Mouse (Mus musculus) forebrain, postnatal 0 days (tissue): ENCODE measurements around the gene Bbc3. TPM values are rescaled to one million over a fixed set of nuclear protein-coding genes. Genes with fewer than 3 reads are reported as not detected.

ENCODE experiments used
- ATAC-seq: fragments of 200-750 bp; cut with Nextera tagmentation; 2 replicates; pipeline ENCODE4 v1.8.0; 2017; ENCODE audit warnings: mild to moderate bottlenecking, moderate library complexity
- DNase-seq: peaks from one replicate; pipeline ENCODE4 v3.0.0-alpha.2; 2015
- H3K27ac ChIP-seq: fragments of 300-500 bp; sonication (generic); 2 replicates; pipeline ENCODE4 v1.5.1; 2014; ENCODE audit warnings: low read depth, mild to moderate bottlenecking, antibody characterized with exemption, low read length, moderate library complexity, mixed read lengths
- H3K27me3 ChIP-seq: fragments of 300-500 bp; sonication (generic); 2 replicates; pipeline ENCODE4 v1.6.1; 2014; ENCODE audit warnings: mild to moderate bottlenecking, low read length, mixed read lengths; ENCODE audit not compliant: insufficient read depth
- H3K36me3 ChIP-seq: fragments of 300-500 bp; sonication (generic); 2 replicates; pipeline ENCODE4 v1.6.1; 2014; ENCODE audit warnings: mild to moderate bottlenecking, moderate library complexity; ENCODE audit not compliant: insufficient read depth
- H3K4me1 ChIP-seq: fragments of 300-500 bp; sonication (generic); 2 replicates; pipeline ENCODE4 v1.6.1; 2014; ENCODE audit warnings: antibody characterized with exemption; ENCODE audit not compliant: insufficient read depth
- H3K4me2 ChIP-seq: fragments of 300-500 bp; sonication (generic); 2 replicates; pipeline ENCODE4 v1.6.1; 2014; ENCODE audit warnings: low read depth, mild to moderate bottlenecking, moderate library complexity
- H3K4me3 ChIP-seq: fragments of 300-500 bp; sonication (generic); 2 replicates; pipeline ENCODE4 v1.5.1; 2014; ENCODE audit warnings: low read depth, low read length, mixed read lengths
- H3K9ac ChIP-seq: fragments of 300-500 bp; sonication (generic); 2 replicates; pipeline ENCODE4 v1.6.1; 2014; ENCODE audit warnings: mild to moderate bottlenecking
- H3K9me3 ChIP-seq: fragments of 300-500 bp; sonication (generic); 2 replicates; pipeline ENCODE4 v1.6.1; 2016; ENCODE audit warnings: low read length
- CTCF ChIP-seq: sonication (generic); IDR thresholded peaks from 2 replicates; pipeline ENCODE4 v1.5.1; 2016; ENCODE audit warnings: antibody characterized with exemption, control low read depth, low read depth
- WGBS: fragments of 180-500 bp; shearing (Covaris S2); extraction: QIAGEN DNeasy Blood & Tissue Kit; methylation state at CpG from one replicate; pipeline ENCODE4 v1.1.7; 2014; 5-methylcytosine and 5-hydroxymethylcytosine counted together
- polyA plus RNA-seq: library from polyadenylated mRNA; unstranded; fragments of >200 nt; fragmentation: Nextera tagmentation; extraction: Ambion mirVana; gene quantifications from 2 replicates; pipeline ENCODE4 v1.2.1, GENCODE M21; 2015
- total RNA-seq: library from RNA; depleted of rRNA; stranded (reverse); fragments of >200 nt; gene quantifications from 2 replicates; pipeline ENCODE4 v1.2.3, GENCODE M21; 2014; rRNA removed

The Bbc3 gene
- total and polyA plus RNA-seq, 2 experiments from 2014 or later: 40.0 to 41.2 TPM

DNA sequence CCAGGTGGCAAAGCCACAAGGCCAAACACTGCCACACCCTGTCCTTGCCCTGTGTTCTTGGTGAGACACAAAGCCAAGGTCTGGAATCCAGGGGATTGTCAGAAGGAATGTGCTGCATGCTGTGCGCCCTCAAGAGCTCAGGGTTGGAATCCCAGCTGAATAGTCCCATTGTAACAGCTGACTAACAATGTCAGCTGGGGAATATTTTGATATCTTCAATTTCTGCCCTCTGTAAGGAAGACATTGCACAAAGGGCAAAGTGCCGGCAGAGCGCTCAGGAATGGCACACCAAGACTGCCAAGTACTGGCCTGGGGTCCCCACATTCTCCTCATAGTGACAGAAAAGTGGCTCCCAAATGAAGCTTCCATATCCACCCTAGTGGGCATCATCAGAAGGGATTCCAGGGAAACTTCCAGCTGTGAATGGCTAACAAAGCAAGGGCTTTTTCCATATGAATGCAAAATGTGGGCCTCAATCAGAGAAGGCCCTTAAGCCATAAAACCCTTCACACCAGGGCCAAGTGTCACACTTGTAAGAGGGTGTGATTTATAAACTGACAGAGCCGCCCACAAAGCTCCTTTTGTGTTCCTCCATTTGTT is 56.8 kb downstream of the Bbc3 start:
- Histone ChIP-seq H3K27me3 (no peaks in the 10 kb centered on the region), H3K36me3 (peaks cover 47% of the 10 kb centered on the region), H3K9ac (no peak overlapping the region), H3K4me2 (no peak overlapping the region), H3K27ac (peak overlapping the region; percentile 24; the same call in 1 of the 2 replicates), H3K4me1 (no peaks in the 10 kb centered on the region), H3K9me3 (no peaks in the 10 kb centered on the region), H3K4me3 (no peak overlapping the region)
- 11% methylated on average over 4 of the region's 4 CpGs for WGBS
- ATAC-seq: peak; percentile 38; the same call in 1 of the 2 replicates
- TF ChIP-seq CTCF: peak; percentile 21; the same call in 1 of the 2 replicates
- DNase-seq: peak; percentile 5

GRCm38 (mm10) chr7:16366133-16366646 is 58.0 kb downstream of the Bbc3 start:
- DNase-seq: no peak
- Histone ChIP-seq H3K27ac (no peak overlapping the region), H3K4me1 (no peaks in the 10 kb centered on the region), H3K27me3 (no peaks in the 10 kb centered on the region), H3K9me3 (no peaks in the 10 kb centered on the region), H3K4me3 (no peak overlapping the region), H3K4me2 (no peak overlapping the region), H3K36me3 (peaks cover 54% of the 10 kb centered on the region), H3K9ac (no peak overlapping the region)
- no peak for ATAC-seq
- WGBS: 63% methylated on average over 10 of the region's 10 CpGs
- TF ChIP-seq CTCF: no peak

DNA sequence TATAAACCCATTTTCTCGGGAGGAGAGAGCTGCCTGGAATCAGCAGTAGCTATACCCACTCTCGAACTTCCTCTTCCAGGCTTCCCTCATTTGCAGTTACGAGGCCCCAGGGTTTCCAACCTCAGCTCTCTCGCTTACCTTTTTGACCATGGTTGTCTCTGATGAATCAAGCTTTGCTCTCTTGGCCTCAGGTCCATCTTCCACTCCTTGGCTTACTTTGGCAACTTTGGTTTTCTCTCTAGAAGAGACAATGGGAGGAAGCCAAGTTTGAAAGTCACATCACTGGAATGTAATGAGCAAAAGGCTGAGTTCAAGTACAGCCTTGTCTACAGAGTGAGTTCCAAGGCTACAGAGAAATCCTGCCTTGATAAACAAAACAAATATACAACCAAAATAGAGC is 58.5 kb downstream of the Bbc3 start:
- H3K4me1 ChIP-seq: no peaks in the 10 kb centered on the region
- WGBS: 80% methylated on average over 4 of the region's 4 CpGs
- H3K9me3 ChIP-seq: no peaks in the 10 kb centered on the region
- DNase-seq: no peak
- no peak overlapping the region for H3K4me2 ChIP-seq
- ATAC-seq: no peak
- no peak overlapping the region for H3K9ac ChIP-seq
- peaks cover 51% of the 10 kb centered on the region for H3K36me3 ChIP-seq
- no peaks in the 10 kb centered on the region for H3K27me3 ChIP-seq
- TF ChIP-seq CTCF: no peak
- H3K27ac ChIP-seq: no peak overlapping the region
- H3K4me3 ChIP-seq: no peak overlapping the region

Other genes starting within 250 kb of the Bbc3 start
- 0.10 and 0.15 TPM in 2 replicates for gene Zfp541, start 246.6 kb upstream of the Bbc3 start, total RNA-seq
- gene Zfp541, start 246.6 kb upstream of the Bbc3 start, polyA plus RNA-seq: 0.04 and 0.17 TPM in 2 replicates
- gene Napa, start 209.9 kb upstream of the Bbc3 start, total RNA-seq: 159 and 270 TPM in 2 replicates
- 211 and 222 TPM in 2 replicates for gene Napa, start 209.9 kb upstream of the Bbc3 start, polyA plus RNA-seq
- gene Kptn, start 188.5 kb upstream of the Bbc3 start, total RNA-seq: 47.4 and 53.7 TPM in 2 replicates
- gene Kptn, start 188.5 kb upstream of the Bbc3 start, polyA plus RNA-seq: 27.4 and 37.2 TPM in 2 replicates
- 52.4 and 55.8 TPM in 2 replicates for gene Slc8a2, start 178.6 kb upstream of the Bbc3 start, total RNA-seq
- gene Slc8a2, start 178.6 kb upstream of the Bbc3 start, polyA plus RNA-seq: 0.77 and 0.99 TPM in 2 replicates
- gene Meis3, start 133.3 kb upstream of the Bbc3 start, total RNA-seq: 98.6 and 100 TPM in 2 replicates
- 86.4 and 90.9 TPM in 2 replicates for gene Meis3, start 133.3 kb upstream of the Bbc3 start, polyA plus RNA-seq
- gene Dhx34, start 86.4 kb upstream of the Bbc3 start, total RNA-seq: 10.9 and 16.0 TPM in 2 replicates
- 8.4 and 9.7 TPM in 2 replicates for gene Dhx34, start 86.4 kb upstream of the Bbc3 start, polyA plus RNA-seq
- gene C5ar2, start 64.2 kb upstream of the Bbc3 start, total RNA-seq: 0.14 and 0.23 TPM in 2 replicates
- 0.13 and 0.17 TPM in 2 replicates for gene C5ar2, start 64.2 kb upstream of the Bbc3 start, polyA plus RNA-seq
- 0.52 and 1.2 TPM in 2 replicates for gene C5ar1, start 48.9 kb upstream of the Bbc3 start, total RNA-seq
- gene C5ar1, start 48.9 kb upstream of the Bbc3 start, polyA plus RNA-seq: 1.7 TPM in 2 replicates
- gene Inafm1, start 34.8 kb upstream of the Bbc3 start, total RNA-seq: 36.9 and 43.2 TPM in 2 replicates
- 63.6 and 68.4 TPM in 2 replicates for gene Inafm1, start 34.8 kb upstream of the Bbc3 start, polyA plus RNA-seq
- gene Ccdc9, start 21.6 kb upstream of the Bbc3 start, total RNA-seq: 31.6 and 38.2 TPM in 2 replicates
- 12.8 and 18.6 TPM in 2 replicates for gene Ccdc9, start 21.6 kb upstream of the Bbc3 start, polyA plus RNA-seq
- 114 and 122 TPM in 2 replicates for gene Sae1, start 79.4 kb downstream of the Bbc3 start, total RNA-seq
- gene Sae1, start 79.4 kb downstream of the Bbc3 start, polyA plus RNA-seq: 197 and 211 TPM in 2 replicates
- 36.7 and 57.5 TPM in 2 replicates for gene Zc3h4, start 92.5 kb downstream of the Bbc3 start, total RNA-seq
- gene Zc3h4, start 92.5 kb downstream of the Bbc3 start, polyA plus RNA-seq: 9.4 and 11.0 TPM in 2 replicates
- 40.1 and 61.2 TPM in 2 replicates for gene Tmem160, start 144.4 kb downstream of the Bbc3 start, total RNA-seq
- gene Tmem160, start 144.4 kb downstream of the Bbc3 start, polyA plus RNA-seq: 105 and 130 TPM in 2 replicates
- 10.1 and 10.2 TPM in 2 replicates for gene Npas1, start 169.3 kb downstream of the Bbc3 start, total RNA-seq
- 12.6 and 14.7 TPM in 2 replicates for gene Npas1, start 169.3 kb downstream of the Bbc3 start, polyA plus RNA-seq